Mouse (Mus musculus) heart, embryonic 12.5 days (tissue): ENCODE measurements at regions not wholly inside any gene's neighbourhood (a gene's known extent, or its start where the extent isn't known, plus 50 kb on each side); places are given as distances from the start of the nearest gene placed in this dataset.

ENCODE experiments used
- ATAC-seq: fragments of 200-750 bp; cut with Nextera tagmentation; 2 replicates; pipeline ENCODE4 v1.8.0; 2017; ENCODE audit warnings: moderate TSS enrichment, moderate library complexity; ENCODE audit not compliant: insufficient number of reproducible peaks, low FRiP score
- H3K27ac ChIP-seq: fragments of 300-500 bp; sonication (generic); 2 replicates; pipeline ENCODE4 v1.5.1; 2016; ENCODE audit warnings: mild to moderate bottlenecking, moderate library complexity; ENCODE audit not compliant: poor library complexity, severe bottlenecking
- H3K27me3 ChIP-seq: fragments of 300-500 bp; sonication (generic); replicated peaks from 2 replicates; pipeline ENCODE4 v1.6.1; 2016; ENCODE audit warnings: mild to moderate bottlenecking, moderate library complexity
- H3K36me3 ChIP-seq: fragments of 300-500 bp; sonication (generic); 2 replicates; pipeline ENCODE4 v1.6.1; 2016; ENCODE audit warnings: mild to moderate bottlenecking, moderate library complexity
- H3K4me1 ChIP-seq: fragments of 300-500 bp; sonication (generic); replicated peaks from 2 replicates; pipeline ENCODE4 v1.6.1; 2016; ENCODE audit warnings: mild to moderate bottlenecking
- H3K4me2 ChIP-seq: fragments of 300-500 bp; sonication (generic); 2 replicates; pipeline ENCODE4 v1.6.1; 2016; ENCODE audit warnings: mild to moderate bottlenecking, moderate library complexity
- H3K4me3 ChIP-seq: fragments of 300-500 bp; sonication (generic); 2 replicates; pipeline ENCODE4 v1.5.1; 2016; ENCODE audit warnings: mild to moderate bottlenecking
- H3K9ac ChIP-seq: fragments of 300-500 bp; sonication (generic); 2 replicates; pipeline ENCODE4 v1.6.1; 2016; ENCODE audit warnings: mild to moderate bottlenecking, moderate library complexity
- H3K9me3 ChIP-seq: fragments of 300-500 bp; sonication (generic); replicated peaks from 2 replicates; pipeline ENCODE4 v1.6.1; 2016; ENCODE audit warnings: mild to moderate bottlenecking, moderate library complexity
- WGBS: fragments of 180-500 bp; shearing (Covaris S2); methylation state at CpG from one replicate; pipeline ENCODE4 v1.1.7; 2016; 5-methylcytosine and 5-hydroxymethylcytosine counted together

- Histone ChIP-seq H3K9ac (no peak overlapping the region), H3K4me1 (no peaks in the 10 kb centered on the region), H3K4me3 (no peak overlapping the region), H3K9me3 (no peaks in the 10 kb centered on the region), H3K36me3 (no peaks in the 10 kb centered on the region), H3K27me3 (no peaks in the 10 kb centered on the region), H3K4me2 (peak overlapping the region; percentile 34), H3K27ac (no peak overlapping the region)
- ATAC-seq, result no peak
- WGBS, result 7% methylated on average over 2 of the region's 2 CpGs
These were observed 122.0 kb downstream of the Dkk1 start for GRCm38 (mm10) chr19:30427484-30427883.

- Histone ChIP-seq H3K4me2 (no peak overlapping the region), H3K4me3 (no peak overlapping the region), H3K4me1 (no peaks in the 10 kb centered on the region), H3K27ac (no peak overlapping the region), H3K27me3 (no peaks in the 10 kb centered on the region), H3K36me3 (no peaks in the 10 kb centered on the region), H3K9me3 (no peaks in the 10 kb centered on the region), H3K9ac (no peak overlapping the region)
- ATAC-seq, result no peak
- 76% methylated on average over 1 of the region's 1 CpGs for WGBS
These were observed 116.3 kb downstream of the Dkk1 start for GRCm38 (mm10) chr19:30433141-30433540.

GRCm38 (mm10) chr19:30435054-30435738 is 114.3 kb downstream of the Dkk1 start:
- Histone ChIP-seq H3K4me3 (no peak overlapping the region), H3K9ac (no peak overlapping the region), H3K27ac (no peak overlapping the region), H3K4me1 (no peaks in the 10 kb centered on the region), H3K27me3 (no peaks in the 10 kb centered on the region), H3K36me3 (no peaks in the 10 kb centered on the region), H3K9me3 (no peaks in the 10 kb centered on the region), H3K4me2 (no peak overlapping the region)
- WGBS, result 82% methylated on average over 12 of the region's 12 CpGs
- no peak for ATAC-seq

- Histone ChIP-seq H3K4me1 (no peaks in the 10 kb centered on the region), H3K9me3 (no peaks in the 10 kb centered on the region), H3K4me2 (no peak overlapping the region), H3K9ac (no peak overlapping the region), H3K27ac (no peak overlapping the region), H3K4me3 (no peak overlapping the region), H3K36me3 (no peaks in the 10 kb centered on the region), H3K27me3 (no peaks in the 10 kb centered on the region)
- no peak for ATAC-seq
- 86% methylated on average over 13 of the region's 13 CpGs for WGBS
These were observed 98.5 kb downstream of the Dkk1 start for GRCm38 (mm10) chr19:30450869-30451542.

GRCm38 (mm10) chr19:30451543-30451920 is 97.9 kb downstream of the Dkk1 start:
- Histone ChIP-seq H3K27me3 (no peaks in the 10 kb centered on the region), H3K4me1 (no peaks in the 10 kb centered on the region), H3K27ac (no peak overlapping the region), H3K36me3 (no peaks in the 10 kb centered on the region), H3K4me3 (no peak overlapping the region), H3K4me2 (no peak overlapping the region), H3K9ac (no peak overlapping the region), H3K9me3 (no peaks in the 10 kb centered on the region)
- no peak for ATAC-seq
- WGBS, result 66% methylated on average over 8 of the region's 8 CpGs

GRCm38 (mm10) chr19:30452671-30453070 is 96.8 kb downstream of the Dkk1 start:
- no peak overlapping the region for H3K4me2 ChIP-seq
- 72% methylated on average over 11 of the region's 11 CpGs for WGBS
- no peak overlapping the region for H3K27ac ChIP-seq
- no peak overlapping the region for H3K9ac ChIP-seq
- ATAC-seq, result no peak
- H3K36me3 ChIP-seq, result no peaks in the 10 kb centered on the region
- H3K9me3 ChIP-seq, result no peaks in the 10 kb centered on the region
- no peak overlapping the region for H3K4me3 ChIP-seq
- no peaks in the 10 kb centered on the region for H3K27me3 ChIP-seq
- H3K4me1 ChIP-seq, result no peaks in the 10 kb centered on the region

- Histone ChIP-seq H3K9ac (no peak overlapping the region), H3K36me3 (no peaks in the 10 kb centered on the region), H3K27me3 (no peaks in the 10 kb centered on the region), H3K27ac (no peak overlapping the region), H3K4me3 (no peak overlapping the region), H3K4me2 (no peak overlapping the region), H3K9me3 (no peaks in the 10 kb centered on the region), H3K4me1 (no peaks in the 10 kb centered on the region)
- no peak for ATAC-seq
- 46% methylated on average over 4 of the region's 4 CpGs for WGBS
These were observed 66.0 kb downstream of the Dkk1 start for GRCm38 (mm10) chr19:30483436-30483835.

GRCm38 (mm10) chr19:30489786-30490185 is 59.7 kb downstream of the Dkk1 start:
- H3K27ac ChIP-seq, result no peak overlapping the region
- no peak overlapping the region for H3K9ac ChIP-seq
- 58% methylated on average over 3 of the region's 3 CpGs for WGBS
- H3K4me1 ChIP-seq, result 0 out of 2 replicates have a peak, but pooled peaks cover 7% of the 10 kb centered on the region
- H3K4me3 ChIP-seq, result no peak overlapping the region
- no peaks in the 10 kb centered on the region for H3K9me3 ChIP-seq
- no peaks in the 10 kb centered on the region for H3K27me3 ChIP-seq
- no peak for ATAC-seq
- H3K4me2 ChIP-seq, result no peak overlapping the region
- H3K36me3 ChIP-seq, result no peaks in the 10 kb centered on the region

GRCm38 (mm10) chr19:30490916-30491315 is 58.5 kb downstream of the Dkk1 start:
- Histone ChIP-seq H3K4me1 (0 out of 2 replicates have a peak, but pooled peaks cover 7% of the 10 kb centered on the region), H3K4me3 (no peak overlapping the region), H3K36me3 (no peaks in the 10 kb centered on the region), H3K4me2 (peak overlapping the region; percentile 50), H3K9me3 (no peaks in the 10 kb centered on the region), H3K27ac (no peak overlapping the region), H3K27me3 (no peaks in the 10 kb centered on the region), H3K9ac (peak overlapping the region; percentile 18; the same call in 1 of the 2 replicates)
- no peak for ATAC-seq
- 17% methylated on average over 9 of the region's 9 CpGs for WGBS
